Mouse (Mus musculus) testis, adult 10 weeks (tissue): ENCODE measurements around the gene Slc26a8. TPM values are rescaled to one million over a fixed set of nuclear protein-coding genes. Genes with fewer than 3 reads are reported as not detected.

ENCODE experiments used
- polyA plus RNA-seq: library from polyadenylated mRNA; stranded (reverse); fragments of 350-450 nt; fragmentation: Illumina TruSeq; extraction: RNeasy Lipid Tissue Mini Kit (QIAGEN cat#74804); gene quantifications from one replicate; pipeline ENCODE4 v1.2.3, GENCODE M21; 2014; ENCODE audit warnings: low read depth, low replicate concordance

The Slc26a8 gene
- polyA plus RNA-seq: 109 TPM

DNA sequence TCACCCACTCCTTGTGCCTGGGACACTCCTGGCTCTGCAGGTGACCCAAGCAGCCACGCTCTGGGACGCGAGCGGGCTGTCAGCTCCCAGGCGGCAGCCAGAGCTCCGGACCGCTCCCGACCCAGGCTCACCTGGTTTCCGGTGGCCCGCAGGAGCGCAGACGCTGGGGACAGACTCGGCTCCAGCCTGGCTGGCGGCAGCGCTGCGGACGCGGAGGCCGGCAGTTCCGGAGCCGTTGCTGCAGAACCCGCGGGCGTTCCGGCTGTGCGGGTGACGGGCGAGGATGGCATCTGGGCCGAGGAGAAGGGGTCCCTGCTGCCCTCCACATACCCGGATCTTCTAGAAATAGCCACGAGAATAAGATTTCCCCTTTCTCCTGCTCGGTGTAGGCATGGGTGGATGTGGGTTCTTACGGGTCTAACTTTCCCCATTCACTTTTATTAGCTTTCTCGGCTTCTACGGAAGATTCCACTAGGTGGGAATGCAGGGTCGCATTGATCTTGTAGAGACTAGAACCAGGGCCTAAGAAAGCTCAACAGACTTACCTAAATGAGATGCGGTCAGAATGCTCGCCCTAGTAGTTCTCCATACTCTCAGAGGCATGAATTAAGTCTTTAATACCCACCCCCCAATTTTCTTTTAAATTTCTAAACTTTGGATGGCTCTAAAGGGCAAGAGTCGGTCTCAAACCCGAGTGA, at the start of gene Slc26a8:
Slc26a8 (minus strand) TSS at position 648 of the 698 bp plus-strand sequence.

DNA sequence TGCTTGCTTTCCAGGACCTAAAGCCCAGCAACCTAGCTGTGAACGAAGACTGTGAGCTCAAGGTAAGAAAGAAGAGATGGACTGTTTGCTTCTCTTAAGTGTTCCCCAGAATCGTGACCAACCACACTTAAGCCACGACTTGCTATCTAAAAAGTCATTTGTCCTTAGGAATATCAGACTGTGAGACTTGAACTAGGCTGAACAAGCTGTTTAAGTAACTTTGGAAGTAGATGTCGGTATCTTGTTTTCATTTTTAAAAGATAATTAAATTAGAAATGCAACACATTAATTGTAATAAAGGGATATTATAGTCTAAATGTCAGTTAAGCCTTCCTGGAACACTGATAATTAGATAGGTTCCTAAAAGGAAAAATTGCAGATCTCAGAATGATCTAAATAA, 35.8 kb upstream of the Slc26a8 start, which contains the start of gene AC170998.1:
AC170998.1 (plus strand) TSS at position 301 of the 400 bp plus-strand sequence.

DNA sequence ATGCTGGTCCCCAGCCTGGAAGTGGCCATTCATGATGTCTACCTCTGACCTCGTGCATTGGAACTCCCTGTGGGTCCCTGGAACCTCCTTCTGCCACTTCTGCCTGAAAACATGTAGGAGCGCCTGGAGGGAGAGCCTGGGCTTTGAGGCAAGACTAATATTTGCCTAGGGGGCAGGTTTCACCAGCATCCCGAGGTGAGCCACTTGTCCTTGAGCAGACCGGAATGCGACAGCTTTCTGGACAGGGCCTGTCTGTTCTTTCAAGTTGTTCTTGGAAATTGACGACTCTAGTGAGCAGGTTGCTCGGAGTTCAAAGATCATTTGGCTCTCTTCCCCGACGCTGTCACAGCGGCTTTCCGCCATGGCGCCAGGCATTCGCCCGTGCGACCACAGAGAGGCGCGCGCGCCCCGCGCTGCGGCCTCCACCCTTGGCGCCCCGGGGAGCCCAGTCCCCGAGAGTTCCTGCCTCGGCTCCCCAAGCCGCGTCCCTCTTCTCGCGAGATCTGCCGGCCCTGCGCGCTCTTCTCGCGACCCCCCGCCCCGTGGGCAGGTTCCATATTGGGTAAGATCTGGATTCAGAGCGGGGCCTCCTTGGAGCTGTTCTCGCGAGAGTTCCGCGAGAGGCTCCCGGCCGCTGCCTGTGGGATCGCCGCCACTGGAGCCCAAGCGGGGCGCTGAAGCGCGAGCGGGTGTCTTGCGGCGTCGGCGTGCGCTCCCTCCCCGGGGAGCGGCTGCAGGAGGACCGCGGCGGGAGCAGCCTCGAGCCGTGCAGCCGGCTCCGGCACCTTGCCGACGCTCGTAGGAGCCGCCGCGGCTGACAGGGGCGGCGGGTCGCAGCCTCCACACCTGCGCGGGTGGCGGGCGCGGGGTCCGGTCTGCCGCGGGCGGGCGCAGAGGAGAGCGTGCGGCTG, 998 bp upstream of the Slc26a8 start, which contains the start of gene Mapk14:
Mapk14 (plus strand) TSS at position 554 of the 911 bp plus-strand sequence.

DNA sequence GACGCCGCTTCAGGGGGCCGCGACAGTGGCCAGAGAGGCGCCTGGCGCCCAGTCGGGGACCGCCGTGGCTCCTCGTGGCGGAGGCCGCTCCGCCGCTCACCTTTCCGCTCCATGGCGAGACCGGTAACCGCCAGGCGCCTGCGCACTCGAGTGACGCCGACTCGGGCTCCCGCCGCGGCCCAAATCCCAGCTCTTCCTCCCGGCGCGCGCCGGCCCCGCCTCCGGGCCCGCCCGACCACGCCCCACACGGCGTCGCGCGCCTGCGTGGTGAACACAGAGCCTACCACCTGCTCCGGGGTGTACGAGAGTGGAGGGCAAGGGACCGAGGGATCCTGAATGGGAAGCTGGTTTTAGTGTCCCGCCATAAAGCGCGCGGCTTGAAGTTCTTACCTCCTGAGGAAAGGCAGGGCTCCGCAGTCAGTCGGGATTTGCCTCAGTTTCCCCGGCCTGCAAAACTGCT, 67.7 kb downstream of the Slc26a8 start, which contains the start of gene Srpk1:
Srpk1 (minus strand) TSS at position 410 of the 460 bp plus-strand sequence.

Other genes starting within 250 kb of the Slc26a8 start
- 38.6 TPM for gene Fkbp5, start 172.7 kb downstream of the Slc26a8 start, polyA plus RNA-seq
- 79.2 TPM for gene Armc12, start 159.4 kb downstream of the Slc26a8 start, polyA plus RNA-seq
- not detected for gene Clpsl2, start 140.8 kb downstream of the Slc26a8 start, polyA plus RNA-seq
- not detected for gene Clps, start 129.5 kb downstream of the Slc26a8 start, polyA plus RNA-seq
- gene Lhfpl5, start 114.6 kb downstream of the Slc26a8 start, polyA plus RNA-seq: not detected
- gene Srpk1, start 67.5 kb downstream of the Slc26a8 start, polyA plus RNA-seq: 1,031 TPM
- gene Mapk14, start 1.1 kb upstream of the Slc26a8 start, polyA plus RNA-seq: 10.1 TPM
- gene AC170998.1, start 35.9 kb upstream of the Slc26a8 start, polyA plus RNA-seq: 0.56 TPM
- gene Mapk13, start 79.1 kb upstream of the Slc26a8 start, polyA plus RNA-seq: 0.28 TPM
- gene Brpf3, start 110.9 kb upstream of the Slc26a8 start, polyA plus RNA-seq: 37.9 TPM
- 0.15 TPM for gene Pnpla1, start 168.2 kb upstream of the Slc26a8 start, polyA plus RNA-seq
- 3.5 TPM for gene 4930539E08Rik, start 225.1 kb upstream of the Slc26a8 start, polyA plus RNA-seq